Comparison of ENCODE assay signal across 9 mouse cellular contexts in genomic region chr3:51342152-51342551, GRCm38 (mm10). TPM values are rescaled to one million over a fixed set of nuclear protein-coding genes. Genes with fewer than 3 reads are reported as not detected.
DNase-seq lines count a peak whose midpoint lies in the region; ATAC-seq and TF ChIP-seq lines count a peak whose summit lies in the region.
"Had no signal": no experiment of that assay in that cellular context is flagged by ENCODE, and none has a peak within 500 bp of the region (broad histone marks: within the 10 kb centered on the region; RNA-seq: fewer than 3 reads in every experiment).

No protein-coding gene starts in this region.

- no peak for TF ChIP-seq EP300 in stomach, postnatal 0 days (optimal IDR thresholded peaks at IDR 0.05)

- H3K4me1 ChIP-seq in neural tube, embryonic 11.5 days (ENCODE audit: control insufficient read depth, insufficient read depth, low read length), result 0 out of 2 replicates have a peak, but pooled peaks cover 4% of the 10 kb centered on the region
- H3K4me1 ChIP-seq in forebrain, embryonic 11.5 days (replicated peaks; ENCODE audit: control insufficient read depth, insufficient read depth, low read length), result no peaks in the 10 kb centered on the region
- H3K4me1 ChIP-seq in limb, embryonic 15.5 days, result peaks cover 5% of the 10 kb centered on the region
- H3K4me1 ChIP-seq in stomach, postnatal 0 days (replicated peaks; ENCODE audit: control insufficient read depth, insufficient read depth), result no peaks in the 10 kb centered on the region

- H3K36me3 ChIP-seq in neural tube, embryonic 11.5 days (ENCODE audit: control insufficient read depth, insufficient read depth, low read length), result no peaks in the 10 kb centered on the region
- no peaks in the 10 kb centered on the region for H3K36me3 ChIP-seq in forebrain, embryonic 11.5 days (ENCODE audit: control insufficient read depth, insufficient read depth, low read length)
- H3K36me3 ChIP-seq in limb, embryonic 15.5 days, result no peaks in the 10 kb centered on the region
- H3K36me3 ChIP-seq in stomach, postnatal 0 days (ENCODE audit: control insufficient read depth, insufficient read depth, low read length), result no peaks in the 10 kb centered on the region

- peak overlapping the region; percentile 100 for H3K27ac ChIP-seq in neural tube, embryonic 11.5 days (ENCODE audit: low read depth, low read length)
- H3K27ac ChIP-seq in forebrain, embryonic 11.5 days (ENCODE audit: low read depth, low read length), result peak overlapping the region; percentile 99
- peak overlapping the region; percentile 94 for H3K27ac ChIP-seq in limb, embryonic 15.5 days
- H3K27ac ChIP-seq in stomach, postnatal 0 days (replicated peaks), result peak overlapping the region; percentile 99

- peak overlapping the region; percentile 98 for H3K9ac ChIP-seq in neural tube, embryonic 11.5 days (ENCODE audit: low read length)
- H3K9ac ChIP-seq in forebrain, embryonic 11.5 days (ENCODE audit: low read length), result peak overlapping the region; percentile 97
- H3K9ac ChIP-seq in limb, embryonic 15.5 days, result peak overlapping the region; percentile 57
- H3K9ac ChIP-seq in stomach, postnatal 0 days (ENCODE audit: low read length), result peak overlapping the region; percentile 94

- TF ChIP-seq CTCF in stomach, postnatal 0 days (IDR thresholded peaks at IDR 0.05; ENCODE audit: low read depth), result no peak

- no peak for DNase-seq in neural tube, embryonic 11.5 days (ENCODE audit: low spot score)
- no peak for DNase-seq in neural tube, embryonic 10.5 days (ENCODE audit: extremely low spot score, low spot score)
- no peak for DNase-seq in forebrain, embryonic 11.5 days (ENCODE audit: low spot score)
- no peak for DNase-seq in stomach, postnatal 0 days (ENCODE audit: low spot score)
- DNase-seq in kidney, postnatal 14 days, result no peak

- H3K9me3 ChIP-seq in neural tube, embryonic 11.5 days (ENCODE audit: control insufficient read depth, low read length), result no peaks in the 10 kb centered on the region
- H3K9me3 ChIP-seq in forebrain, embryonic 11.5 days (ENCODE audit: control insufficient read depth, low read length), result no peaks in the 10 kb centered on the region
- no peaks in the 10 kb centered on the region for H3K9me3 ChIP-seq in limb, embryonic 15.5 days
- no peaks in the 10 kb centered on the region for H3K9me3 ChIP-seq in stomach, postnatal 0 days (ENCODE audit: control insufficient read depth, low read length)

- H3K4me3 ChIP-seq in neural tube, embryonic 11.5 days (ENCODE audit: low read depth, low read length), result peak overlapping the region; percentile 82
- H3K4me3 ChIP-seq in forebrain, embryonic 11.5 days (ENCODE audit: low read depth, low read length), result peak overlapping the region; percentile 88
- H3K4me3 ChIP-seq in limb, embryonic 15.5 days, result peak overlapping the region; percentile 75
- H3K4me3 ChIP-seq in stomach, postnatal 0 days (ENCODE audit: low read depth, low read length), result peak overlapping the region; percentile 95

- H3K27me3 ChIP-seq in neural tube, embryonic 11.5 days (ENCODE audit: control insufficient read depth, insufficient read depth, low read length), result no peaks in the 10 kb centered on the region
- H3K27me3 ChIP-seq in forebrain, embryonic 11.5 days (ENCODE audit: control insufficient read depth, insufficient read depth, low read length), result no peaks in the 10 kb centered on the region
- H3K27me3 ChIP-seq in limb, embryonic 15.5 days, result no peaks in the 10 kb centered on the region
- no peaks in the 10 kb centered on the region for H3K27me3 ChIP-seq in stomach, postnatal 0 days (ENCODE audit: control insufficient read depth, insufficient read depth, low read length)

- ATAC-seq in neural tube, embryonic 11.5 days (ENCODE audit: insufficient read depth, low FRiP score, low TSS enrichment), result no peak
- no peak for ATAC-seq in forebrain, embryonic 11.5 days (replicated peaks; ENCODE audit: low FRiP score)
- ATAC-seq in limb, embryonic 15.5 days (ENCODE audit: insufficient number of reproducible peaks, low FRiP score, low TSS enrichment, low read depth), result no peak
- ATAC-seq in stomach, postnatal 0 days (ENCODE audit: low FRiP score, low TSS enrichment), result no peak
- ATAC-seq in erythroid progenitor cell, adult 5-6 weeks (replicated peaks; ENCODE audit: low FRiP score, poor library complexity, severe bottlenecking), result no peak

- H3K4me2 ChIP-seq in neural tube, embryonic 11.5 days (ENCODE audit: low read depth), result peak overlapping the region; percentile 86
- peak overlapping the region; percentile 84 for H3K4me2 ChIP-seq in forebrain, embryonic 11.5 days (ENCODE audit: low read depth, low read length, severe bottlenecking)
- H3K4me2 ChIP-seq in limb, embryonic 15.5 days, result peak overlapping the region; percentile 88
- H3K4me2 ChIP-seq in stomach, postnatal 0 days (replicated peaks; ENCODE audit: low read depth), result peak overlapping the region; percentile 92

- 13% methylated on average over 9 of the region's 9 CpGs for WGBS in neural tube, embryonic 11.5 days
- WGBS in forebrain, embryonic 11.5 days, result 9% methylated on average over 9 of the region's 9 CpGs
- WGBS in limb, embryonic 15.5 days, result 6% methylated on average over 9 of the region's 9 CpGs
- 6% methylated on average over 9 of the region's 9 CpGs for WGBS in stomach, postnatal 0 days

RNA-seq across cellular contexts. Expression of gene Elf2, which starts 1.7 kb away (rescaled TPM):
- 38.4 and 47.3 TPM in 2 replicates for polyA plus RNA-seq in neural tube, embryonic 11.5 days (2014; fragmentation: Nextera tagmentation; extraction: Ambion mirVana)
- polyA plus RNA-seq in forebrain, embryonic 11.5 days (2014; fragmentation: Nextera tagmentation; extraction: Ambion mirVana), result 46.7 and 48.3 TPM in 2 replicates
- polyA plus RNA-seq in limb, embryonic 15.5 days (2015; fragmentation: Nextera tagmentation; extraction: Ambion mirVana), result 46.6 and 74.3 TPM in 2 replicates
- polyA plus RNA-seq in stomach, postnatal 0 days (2015; fragmentation: Nextera tagmentation; extraction: Ambion mirVana), result 32.4 and 36.3 TPM in 2 replicates
- total RNA-seq in erythroid progenitor cell, adult 5-6 weeks (2015; ENCODE audit: low replicate concordance), result 35.0 and 53.2 TPM in 2 replicates
- total RNA-seq in erythroid progenitor cell, adult 5-6 weeks (2017; ENCODE audit: low replicate concordance), result 90.9 and 107 TPM in 2 replicates

RNA-seq across cellular contexts. Expression of gene Mgarp, which starts 54.4 kb away (rescaled TPM):
- polyA plus RNA-seq in neural tube, embryonic 11.5 days (2014; fragmentation: Nextera tagmentation; extraction: Ambion mirVana), result 4.2 and 6.7 TPM in 2 replicates
- polyA plus RNA-seq in forebrain, embryonic 11.5 days (2014; fragmentation: Nextera tagmentation; extraction: Ambion mirVana), result 5.2 and 8.4 TPM in 2 replicates
- 6.7 TPM in 2 replicates for polyA plus RNA-seq in limb, embryonic 15.5 days (2015; fragmentation: Nextera tagmentation; extraction: Ambion mirVana)
- 0.73 and 0.82 TPM in 2 replicates for polyA plus RNA-seq in stomach, postnatal 0 days (2015; fragmentation: Nextera tagmentation; extraction: Ambion mirVana)
- not detected in 2 replicates for total RNA-seq in erythroid progenitor cell, adult 5-6 weeks (2015; ENCODE audit: low replicate concordance)
- 0.51 and 3.9 TPM in 2 replicates for total RNA-seq in erythroid progenitor cell, adult 5-6 weeks (2017; ENCODE audit: low replicate concordance)
- total RNA-seq: common myeloid progenitor, adult 5-6 weeks; neutrophil, adult 5-6 weeks had no signal
